Mouse (Mus musculus) liver, embryonic 14.5 days (tissue): ENCODE measurements around the gene Rasgrp3.

ENCODE experiments used
- CTCF ChIP-seq: IDR thresholded peaks from 2 replicates; pipeline ENCODE4 v1.5.1; 2016; ENCODE audit warnings: antibody characterized with exemption, low read depth, control low read depth
- EP300 ChIP-seq: IDR thresholded peaks from 2 replicates; pipeline ENCODE4 v1.6.1; 2016; ENCODE audit warnings: antibody characterized with exemption, low read depth

DNA sequence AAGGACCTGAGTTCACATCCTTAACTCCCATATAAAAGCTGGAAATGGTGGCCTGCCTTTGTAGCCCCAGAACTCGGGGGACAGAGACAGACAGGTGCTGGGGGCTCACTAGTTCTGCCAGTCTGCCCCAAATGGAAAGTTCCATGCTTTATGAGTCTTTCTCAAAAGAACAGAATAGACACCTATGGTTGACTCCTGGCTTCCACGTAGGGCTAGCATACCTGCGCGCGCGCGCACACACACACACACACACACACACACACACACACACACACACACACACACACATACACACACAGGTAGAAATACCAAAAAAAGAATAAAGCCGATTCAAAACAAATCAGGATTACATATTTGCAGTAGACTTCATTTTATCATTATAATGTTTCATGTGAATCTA, 6.7 kb downstream of the Rasgrp3 start:
- no peak for TF ChIP-seq EP300
- TF ChIP-seq CTCF = no peak
